Mouse (Mus musculus) ES-E14 (cell line): ENCODE results near the gene Gprc5d. TPM values are rescaled to one million over a fixed set of nuclear protein-coding genes. Genes with fewer than 3 reads are reported as not detected.

ENCODE experiments used
- DNase-seq: peaks from one replicate; pipeline ENCODE4 v3.0.0-alpha.2; 2013; ENCODE audit warnings: low read depth, low spot score
- H3K27ac ChIP-seq: 2 replicates; pipeline ENCODE4 v1.5.1; 2012; ENCODE audit warnings: low read depth, mild to moderate bottlenecking, low read length, moderate library complexity, mixed read lengths; ENCODE audit not compliant: poor library complexity, insufficient read depth, severe bottlenecking
- H3K36me3 ChIP-seq: 2 replicates; pipeline ENCODE4 v1.6.1; 2012; ENCODE audit warnings: mild to moderate bottlenecking, low read length, moderate library complexity, mixed read lengths; ENCODE audit not compliant: control insufficient read depth, poor library complexity, insufficient read depth, severe bottlenecking
- H3K4me1 ChIP-seq, 2 experiments: fragments of 150-350 bp in 1 of 2; sonication (generic) in 1 of 2; 2 replicates each; pipeline ENCODE4 v1.6.1; 2012; ENCODE audit warnings: low read length in 2 of 2, mild to moderate bottlenecking in 1 of 2, mixed read lengths in 1 of 2; ENCODE audit not compliant: control insufficient read depth in 2 of 2, insufficient read depth in 2 of 2, poor library complexity in 1 of 2
- H3K4me3 ChIP-seq, 2 experiments: fragments of 150-350 bp in 1 of 2; sonication (generic) in 1 of 2; 2 replicates each; pipeline ENCODE4 v1.5.1; 2012; ENCODE audit warnings: low read length in 2 of 2, low read depth in 1 of 2, mild to moderate bottlenecking in 1 of 2, mixed read lengths in 1 of 2; ENCODE audit not compliant: insufficient read depth in 1 of 2, poor library complexity in 1 of 2, severe bottlenecking in 1 of 2
- H3K9ac ChIP-seq: 2 replicates; pipeline ENCODE4 v1.6.1; 2012; ENCODE audit warnings: low read depth, mild to moderate bottlenecking, low read length, mixed read lengths; ENCODE audit not compliant: poor library complexity, insufficient read depth, severe bottlenecking
- H3K9me3 ChIP-seq: fragments of 150-350 bp; sonication (generic); 2 replicates; pipeline ENCODE4 v1.6.1; 2012; ENCODE audit warnings: low read depth, mild to moderate bottlenecking, low read length; ENCODE audit not compliant: control insufficient read depth, insufficient read depth
- CHD2 ChIP-seq: IDR thresholded peaks from 2 replicates; pipeline ENCODE4 v1.6.1; 2014; ENCODE audit warnings: mild to moderate bottlenecking, low read depth, low read length, inconsistent platforms
- HCFC1 ChIP-seq: IDR thresholded peaks from 2 replicates; pipeline ENCODE4 v1.6.1; 2012; ENCODE audit warnings: low read length, inconsistent platforms, borderline replicate concordance; ENCODE audit not compliant: insufficient read depth
- MAFK ChIP-seq: IDR thresholded peaks from 2 replicates; pipeline ENCODE4 v1.6.1; 2014; ENCODE audit warnings: mild to moderate bottlenecking, low read depth, low read length, inconsistent platforms; ENCODE audit not compliant: insufficient read depth
- ZC3H11A ChIP-seq: IDR thresholded peaks from 2 replicates; pipeline ENCODE4 v1.6.1; 2012; ENCODE audit warnings: low read depth, mild to moderate bottlenecking, inconsistent platforms, low read length, borderline replicate concordance
- ZNF384 ChIP-seq: IDR thresholded peaks from 2 replicates; pipeline ENCODE4 v1.6.1; 2012; ENCODE audit warnings: low read depth, low read length, inconsistent platforms
- in situ Hi-C, 2 experiments: fragments of 600-800 bp; cut with MboI; formaldehyde crosslinking; loops; one replicate each; pipeline ENCODE4 v1.15.1; 2025; ENCODE audit warnings: low sequenced_read_pairs in 2 of 2, inconsistent platforms in 1 of 2; ENCODE audit not compliant: unreplicated experiment in 2 of 2
- total RNA-seq: library from RNA; depleted of rRNA; stranded (reverse); fragments of 300-350 nt; gene quantifications from 2 replicates; pipeline ENCODE4 v1.2.3, GENCODE M21; 2012

Gprc5d gene
- total RNA-seq, 1 experiment = not detected

DNA sequence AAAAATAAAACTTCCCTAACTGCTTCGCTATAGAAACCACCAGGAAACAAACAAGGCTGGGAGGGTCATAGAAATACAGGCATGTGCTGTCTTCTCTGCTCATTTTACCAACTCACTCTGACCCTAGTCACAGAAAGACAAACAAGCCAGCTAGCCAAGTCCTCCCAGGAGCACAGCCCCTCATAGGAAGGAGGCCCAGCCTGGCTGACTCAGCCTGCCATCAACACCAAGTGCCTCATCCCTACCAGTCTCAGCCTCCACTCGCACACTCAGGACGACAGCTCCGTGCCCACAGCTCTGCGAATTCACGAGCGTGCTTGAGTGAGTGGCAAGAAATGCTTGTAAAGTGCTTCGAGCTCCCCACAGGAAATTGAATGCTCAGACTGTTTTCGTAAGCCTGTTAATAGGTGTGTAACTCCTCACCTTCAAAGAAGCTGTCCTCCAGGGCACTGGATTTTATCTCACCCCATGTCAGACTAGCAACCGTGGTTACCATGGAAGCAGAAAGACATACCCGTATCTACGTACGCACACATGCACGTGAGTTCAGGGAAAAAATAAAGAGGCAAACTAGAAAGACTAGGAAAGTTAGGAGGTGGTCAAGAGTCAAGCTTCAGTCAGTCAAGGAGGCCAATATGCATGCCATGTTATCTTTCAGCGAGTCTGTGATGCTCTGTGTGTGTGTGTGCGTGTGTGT, 23.5 kb upstream of the Gprc5d start:
- Histone ChIP-seq H3K9me3 (no peaks in the 10 kb centered on the region), H3K4me3 (no peak overlapping the region), H3K36me3 (no peaks in the 10 kb centered on the region; the same call in 1 of the 2 replicates), H3K4me1 (peaks cover 0 to 4% of the 10 kb centered on the region in 2 experiments; a peak in 3 of 4 replicates), H3K27ac (no peak overlapping the region), H3K9ac (no peak overlapping the region)
- DNase-seq = no peak
- TF ChIP-seq HCFC1 = no peak
- TF ChIP-seq ZNF384 = no peak
- TF ChIP-seq CHD2 = no peak
- TF ChIP-seq ZC3H11A = no peak
- no peak for TF ChIP-seq MAFK
- in situ Hi-C loops = no loop called here

DNA sequence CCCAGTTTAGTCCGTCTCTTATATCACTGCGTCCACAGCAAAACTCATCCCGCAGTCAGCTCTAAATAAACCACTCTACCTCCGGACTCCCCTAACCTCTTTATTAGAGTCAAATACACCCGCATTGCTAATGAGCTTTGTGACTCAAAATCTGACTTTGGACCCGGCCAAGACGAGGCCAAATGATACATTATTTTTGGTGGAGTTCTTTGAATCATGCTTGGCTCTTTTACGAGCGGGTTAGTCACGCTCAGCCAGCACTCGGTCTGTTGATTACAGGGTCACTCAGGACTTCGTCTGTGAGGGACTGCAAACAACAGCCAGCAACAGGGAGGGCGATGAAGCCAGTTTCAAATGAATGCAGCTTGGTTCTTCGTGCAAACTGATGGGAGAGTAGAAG, 20.7 kb upstream of the Gprc5d start:
- no peak overlapping the region for H3K27ac ChIP-seq
- no peak overlapping the region for H3K4me3 ChIP-seq
- TF ChIP-seq ZC3H11A (no peak), ZNF384 (no peak), MAFK (no peak), HCFC1 (no peak), CHD2 (no peak)
- H3K36me3 ChIP-seq = no peaks in the 10 kb centered on the region; the same call in 1 of the 2 replicates
- DNase-seq = no peak
- no peaks in the 10 kb centered on the region for H3K9me3 ChIP-seq
- peaks cover 0 to 8% of the 10 kb centered on the region in 2 experiments; a peak in 3 of 4 replicates for H3K4me1 ChIP-seq
- H3K9ac ChIP-seq = no peak overlapping the region
- in situ Hi-C loops = loop anchor here in 1 of 2 experiments (5.0 kb wide), 1 partner anchor 46 kb away; no protein-coding TSS in a partner anchor

- H3K36me3 ChIP-seq = no peaks in the 10 kb centered on the region; the same call in 1 of the 2 replicates
- no peak for DNase-seq
- in situ Hi-C loops = loop anchor here in 1 of 2 experiments (5.0 kb wide), 1 partner anchor 46 kb away; no protein-coding TSS in a partner anchor
- H3K9me3 ChIP-seq = no peaks in the 10 kb centered on the region
- no peak overlapping the region for H3K27ac ChIP-seq
- peaks cover 0 to 8% of the 10 kb centered on the region in 2 experiments; a peak in 3 of 4 replicates for H3K4me1 ChIP-seq
- no peak overlapping the region for H3K9ac ChIP-seq
- TF ChIP-seq ZC3H11A (no peak), ZNF384 (no peak), CHD2 (no peak)
- no peak overlapping the region for H3K4me3 ChIP-seq
Observed at GRCm38 (mm10) chr6:135138207-135138606, 20.1 kb upstream of the Gprc5d start.

DNA sequence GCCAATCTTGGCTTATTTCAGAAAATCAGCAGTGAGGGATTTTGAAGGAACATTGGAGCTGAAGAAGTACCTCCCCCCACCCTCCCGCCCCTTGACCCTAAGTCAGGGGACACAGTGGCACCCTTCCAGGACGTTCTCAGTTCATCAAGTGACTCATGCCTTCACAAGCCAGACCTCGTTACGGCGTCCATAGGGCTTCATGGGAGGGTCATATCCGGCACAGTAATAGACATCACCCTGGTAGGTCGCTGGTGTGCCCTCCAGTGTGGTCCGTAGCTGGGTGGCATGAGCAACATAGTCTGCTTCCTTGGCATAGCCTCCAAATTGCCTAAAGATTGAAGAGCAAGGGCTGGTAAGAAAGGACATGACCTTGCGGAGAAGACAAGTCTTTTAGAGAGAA, 19.7 kb upstream of the Gprc5d start:
- H3K27ac ChIP-seq = no peak overlapping the region
- no peaks in the 10 kb centered on the region for H3K9me3 ChIP-seq
- in situ Hi-C loops = loop anchor here in 1 of 2 experiments (5.0 kb wide), 1 partner anchor 45 kb away; no protein-coding TSS in a partner anchor
- H3K9ac ChIP-seq = no peak overlapping the region
- no peak overlapping the region for H3K4me3 ChIP-seq
- DNase-seq = no peak
- H3K4me1 ChIP-seq = peaks cover 0 to 8% of the 10 kb centered on the region in 2 experiments; a peak in 3 of 4 replicates
- TF ChIP-seq CHD2 (no peak), ZC3H11A (no peak), HCFC1 (no peak), ZNF384 (no peak), MAFK (no peak)
- H3K36me3 ChIP-seq = no peaks in the 10 kb centered on the region; the same call in 1 of the 2 replicates
